Mouse (Mus musculus): ENCODE measurements around the gene Slc2a10.
"Not testable (repeated sequence)": the region's sequence is repeated elsewhere in the genome, so short reads cannot be mapped to it uniquely, and the experiment has no call there.

The Slc2a10 gene

DNA sequence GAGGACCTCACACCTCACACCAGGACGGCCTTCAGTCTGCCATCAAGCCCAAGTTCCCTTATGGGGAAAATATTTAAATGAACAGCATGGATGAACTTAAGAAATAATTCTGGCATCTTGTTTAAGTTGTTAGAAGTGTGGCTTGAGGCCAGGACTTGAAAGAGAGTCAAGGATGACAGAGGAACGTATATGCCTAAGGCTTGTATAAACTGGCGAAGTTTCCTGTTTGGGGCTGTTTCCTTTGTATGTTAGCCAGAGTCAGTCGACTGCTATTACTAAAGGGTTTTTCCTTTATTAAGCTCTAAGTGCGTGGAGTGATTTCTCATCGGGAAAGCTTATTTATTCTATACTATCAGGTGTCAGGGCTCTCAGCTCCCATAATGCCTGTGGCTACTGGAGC is 4.8 kb upstream of the Slc2a10 start:
- DNase-seq (ENCODE audit: low read depth, low spot score), result no peak

DNA sequence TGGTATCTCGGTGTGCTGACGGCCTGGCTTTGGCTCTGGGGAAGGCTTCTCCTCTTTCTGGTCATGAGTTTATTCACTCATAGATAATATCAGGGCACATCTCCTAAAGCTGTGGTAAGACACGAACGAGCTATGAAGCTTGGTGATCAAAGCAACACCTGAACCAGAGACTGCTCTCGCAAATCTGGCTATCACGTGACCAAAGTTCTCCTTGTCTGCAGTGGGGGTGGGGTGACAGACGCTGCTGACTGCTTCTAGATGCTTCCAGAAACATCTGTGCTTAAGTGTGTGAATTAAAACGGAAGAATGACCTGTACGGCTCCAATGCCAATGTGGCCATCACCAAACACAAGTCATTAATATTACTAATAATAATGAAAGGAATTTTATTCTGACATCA is 6.1 kb downstream of the Slc2a10 start:
- DNase-seq (ENCODE audit: low read depth, low spot score), result peak; percentile 28

DNA sequence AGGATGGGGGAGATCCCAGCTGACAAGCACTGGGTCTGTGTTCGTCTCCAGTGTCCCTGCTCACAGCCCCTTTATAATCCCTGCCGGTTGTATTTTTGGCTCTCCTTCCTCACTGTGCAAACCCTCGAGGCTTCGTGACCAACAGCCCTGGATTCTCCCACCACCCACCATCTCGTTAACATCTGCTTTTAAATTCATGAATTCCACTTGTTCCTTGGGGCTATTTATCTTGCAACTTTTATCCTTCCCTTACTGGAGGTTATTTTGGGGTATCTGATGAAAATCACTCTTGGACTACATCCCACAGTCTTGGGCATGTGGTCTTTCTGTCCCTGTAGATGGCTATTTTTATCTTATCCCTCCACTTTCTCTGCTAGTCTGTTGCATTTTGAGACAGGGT is 6.9 kb downstream of the Slc2a10 start:
- no peak for DNase-seq (ENCODE audit: low read depth, low spot score)

DNA sequence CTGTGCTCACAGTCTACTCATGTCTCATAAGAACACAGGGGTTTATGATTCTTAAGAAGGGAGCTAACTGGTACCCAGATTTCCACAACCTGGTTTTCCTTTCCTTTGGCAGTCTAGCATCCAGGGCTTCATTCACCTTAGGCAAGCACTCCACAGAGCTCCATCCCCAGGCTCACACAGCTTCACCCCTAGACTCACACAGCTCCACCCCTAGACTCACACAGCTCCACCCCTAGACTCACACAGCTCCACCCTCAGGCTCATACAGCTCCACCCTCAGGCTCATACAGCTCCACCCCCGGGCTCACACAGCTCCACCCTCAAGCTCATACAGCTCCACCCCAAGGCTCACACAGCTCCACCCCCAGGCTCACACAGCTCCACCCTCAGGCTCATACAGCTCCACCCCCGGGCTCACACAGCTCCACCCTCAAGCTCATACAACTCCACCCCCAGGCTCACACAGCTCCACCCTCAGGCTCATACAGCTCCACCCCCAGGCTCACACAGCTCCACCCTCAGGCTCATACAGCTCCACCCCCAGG is 7.4 kb downstream of the Slc2a10 start:
- not testable (repeated sequence) for DNase-seq (ENCODE audit: low read depth, low spot score)

DNA sequence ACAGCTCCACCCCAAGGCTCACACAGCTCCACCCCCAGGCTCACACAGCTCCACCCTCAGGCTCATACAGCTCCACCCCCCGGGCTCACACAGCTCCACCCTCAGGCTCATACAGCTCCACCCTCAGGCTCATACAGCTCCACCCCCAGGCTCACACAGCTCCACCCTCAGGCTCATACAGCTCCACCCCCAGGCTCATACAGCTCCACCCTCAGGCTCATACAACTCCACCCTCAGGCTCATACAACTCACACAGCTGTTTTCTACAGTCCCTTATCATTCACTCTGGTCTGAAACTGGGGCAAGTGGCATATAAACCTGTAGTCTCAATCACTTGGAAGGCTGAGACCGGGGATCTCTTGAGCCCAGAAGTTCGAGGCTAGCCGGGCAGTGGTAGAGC is 7.9 kb downstream of the Slc2a10 start:
- not testable (repeated sequence) for DNase-seq (ENCODE audit: low read depth, low spot score)

DNA sequence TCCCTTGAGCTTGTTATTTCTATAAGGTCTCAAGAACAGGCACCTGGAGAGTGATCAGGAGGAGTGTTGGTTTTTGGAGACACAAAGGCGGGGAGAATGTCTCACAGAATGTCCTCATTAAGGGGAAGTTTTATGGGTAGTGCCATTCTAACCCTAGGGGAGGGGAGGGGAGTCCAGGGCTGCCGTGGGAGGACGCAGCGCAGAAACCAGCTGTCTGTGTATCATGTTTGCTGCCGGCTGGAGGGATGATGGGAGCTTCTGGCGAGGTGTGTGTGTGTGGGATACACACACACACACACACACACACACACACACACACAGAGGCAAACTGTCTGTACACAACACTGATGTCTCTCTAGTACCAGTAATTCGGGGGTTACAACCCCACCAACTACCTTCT is 8.8 kb downstream of the Slc2a10 start:
- no peak for DNase-seq (ENCODE audit: low read depth, low spot score)

DNA sequence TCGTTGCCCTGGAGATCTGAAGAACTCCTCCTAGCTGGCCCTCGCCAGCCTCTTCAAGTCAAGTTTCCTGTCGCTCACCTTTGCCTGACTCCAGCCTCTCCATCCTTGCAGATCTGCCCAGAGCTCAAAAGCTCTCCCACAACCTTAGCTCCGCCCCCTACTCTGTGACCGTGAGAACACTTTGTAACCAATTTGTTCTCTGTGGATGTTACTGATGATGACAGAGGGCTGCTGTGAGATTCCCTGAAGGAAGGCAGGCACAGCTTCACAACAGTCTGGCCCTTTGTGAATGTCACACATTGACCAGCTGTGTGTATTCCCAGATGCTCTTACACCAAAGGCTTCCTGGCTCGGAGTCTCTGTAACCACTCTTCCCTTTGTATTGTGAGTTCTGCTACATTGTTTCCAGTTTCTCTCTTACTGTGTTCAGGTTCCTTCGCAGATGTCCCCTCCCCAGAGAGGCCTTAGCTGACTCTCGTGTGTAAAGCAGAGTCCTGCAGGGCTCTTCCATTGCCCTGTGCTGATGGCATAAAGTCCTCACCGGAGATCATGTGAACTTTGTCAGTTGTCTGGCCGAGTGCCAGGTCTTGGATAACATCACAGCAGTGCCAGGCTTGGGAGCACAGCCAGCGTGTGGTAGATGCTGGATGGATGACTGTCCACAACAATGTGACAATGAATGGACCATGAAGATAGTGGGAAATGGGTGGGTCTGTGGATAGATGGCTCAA is 9.4 kb downstream of the Slc2a10 start:
- DNase-seq (ENCODE audit: low read depth, low spot score), result no peak

DNA sequence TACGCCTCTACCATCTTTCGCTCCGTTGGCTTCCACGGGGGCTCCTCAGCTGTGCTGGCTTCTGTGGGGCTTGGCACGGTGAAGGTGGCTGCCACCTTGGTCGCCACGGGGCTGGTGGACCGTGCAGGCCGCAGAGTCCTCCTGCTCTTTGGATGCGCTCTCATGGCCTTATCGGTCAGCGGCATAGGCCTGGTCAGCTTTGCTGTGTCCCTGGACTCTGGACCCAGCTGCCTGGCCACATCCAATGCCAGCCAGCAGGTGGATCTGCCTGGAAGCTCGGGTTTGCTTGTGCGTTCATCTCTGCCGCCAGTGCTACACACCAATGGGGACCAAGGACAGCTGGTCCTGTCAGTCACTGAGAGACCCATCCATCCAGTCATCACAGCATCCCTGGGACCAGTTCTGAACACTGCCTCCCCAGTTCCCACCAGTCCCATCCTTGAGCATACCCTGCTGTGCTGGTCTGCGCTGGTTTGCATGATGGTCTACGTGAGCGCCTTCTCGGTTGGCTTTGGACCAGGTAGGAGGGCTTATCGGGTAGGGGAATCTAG is 11.7 kb downstream of the Slc2a10 start:
- DNase-seq (ENCODE audit: low read depth, low spot score), result no peak

DNA sequence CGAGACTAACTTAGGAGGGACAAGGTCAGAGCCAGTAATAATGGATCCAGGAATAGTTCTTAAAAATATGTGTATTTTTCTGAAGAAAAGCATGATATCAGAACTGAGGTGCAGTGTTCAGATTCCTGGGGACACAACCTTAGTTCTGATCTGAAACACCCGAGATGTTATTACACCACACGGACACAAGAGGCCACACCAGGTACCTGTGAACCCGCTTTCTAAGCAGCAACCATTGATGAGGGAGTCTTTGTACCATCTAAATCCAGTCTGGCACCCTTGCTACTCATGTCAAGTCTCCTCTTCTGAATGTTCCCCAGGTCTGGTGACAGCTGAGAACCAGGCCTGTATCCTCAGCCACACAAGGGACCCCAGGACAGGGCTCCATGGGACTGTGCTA is 22.0 kb downstream of the Slc2a10 start:
- no peak for DNase-seq (ENCODE audit: low read depth, low spot score)

DNA sequence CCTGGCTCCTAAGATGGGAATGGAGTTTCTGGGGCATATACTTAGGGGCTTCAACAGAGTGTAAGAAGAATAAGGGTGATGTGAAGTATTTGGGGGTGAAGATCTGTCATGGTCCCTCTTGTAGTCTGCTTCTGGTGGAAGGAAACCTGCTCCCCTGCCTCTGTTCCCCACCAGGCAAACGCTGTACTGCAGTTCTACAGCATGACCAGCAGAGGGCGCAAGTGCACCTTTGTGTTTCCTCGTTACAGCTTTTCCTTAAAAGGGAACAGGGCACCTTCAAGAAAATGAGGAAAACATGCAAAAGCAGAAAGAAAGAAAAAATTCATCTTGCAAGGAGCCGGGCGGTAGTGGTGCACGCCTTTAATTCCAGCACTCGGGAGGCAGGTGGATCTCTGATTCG is 25.5 kb downstream of the Slc2a10 start:
- DNase-seq (ENCODE audit: low read depth, low spot score), result peak; percentile 70

DNA sequence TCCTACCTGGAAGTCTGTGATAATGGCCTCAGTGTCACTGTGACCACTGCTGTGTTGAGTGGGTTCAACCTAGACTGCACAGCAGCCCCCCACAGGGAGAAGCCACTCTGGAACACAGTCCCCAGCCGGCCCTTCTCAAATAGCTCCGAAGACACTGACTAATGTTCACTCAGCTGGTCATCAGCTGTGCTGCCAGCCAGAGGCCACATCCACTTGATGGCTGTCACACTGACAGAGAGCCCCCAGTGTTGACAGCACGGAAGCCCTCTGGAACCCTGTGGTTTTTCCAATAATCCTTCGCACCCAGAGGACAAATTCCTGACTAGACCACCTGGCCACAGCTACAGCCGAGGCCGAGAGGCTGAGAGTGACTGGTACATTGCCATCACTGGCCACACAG is 30.2 kb downstream of the Slc2a10 start:
- no peak for DNase-seq (ENCODE audit: low read depth, low spot score)

DNA sequence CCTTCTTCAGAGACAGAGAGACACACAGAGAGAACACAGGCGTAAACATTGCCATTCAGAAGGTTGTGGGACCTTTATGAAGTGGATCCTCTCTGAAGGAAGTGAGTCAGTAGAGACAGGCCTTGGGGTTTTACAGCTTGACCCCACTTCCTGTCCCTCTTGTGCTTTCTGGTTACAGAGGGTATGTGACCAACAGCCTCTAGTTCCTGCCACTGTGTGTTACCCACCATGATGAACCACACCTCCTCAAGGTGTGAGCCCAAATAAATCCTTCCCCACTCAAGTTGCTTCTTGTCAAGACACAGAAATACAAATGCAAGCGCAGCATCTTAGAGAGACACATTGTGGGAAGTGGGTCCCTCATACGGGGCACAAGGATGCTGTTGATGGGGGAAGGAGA is 37.4 kb downstream of the Slc2a10 start:
- no peak for DNase-seq (ENCODE audit: low read depth, low spot score)

DNA sequence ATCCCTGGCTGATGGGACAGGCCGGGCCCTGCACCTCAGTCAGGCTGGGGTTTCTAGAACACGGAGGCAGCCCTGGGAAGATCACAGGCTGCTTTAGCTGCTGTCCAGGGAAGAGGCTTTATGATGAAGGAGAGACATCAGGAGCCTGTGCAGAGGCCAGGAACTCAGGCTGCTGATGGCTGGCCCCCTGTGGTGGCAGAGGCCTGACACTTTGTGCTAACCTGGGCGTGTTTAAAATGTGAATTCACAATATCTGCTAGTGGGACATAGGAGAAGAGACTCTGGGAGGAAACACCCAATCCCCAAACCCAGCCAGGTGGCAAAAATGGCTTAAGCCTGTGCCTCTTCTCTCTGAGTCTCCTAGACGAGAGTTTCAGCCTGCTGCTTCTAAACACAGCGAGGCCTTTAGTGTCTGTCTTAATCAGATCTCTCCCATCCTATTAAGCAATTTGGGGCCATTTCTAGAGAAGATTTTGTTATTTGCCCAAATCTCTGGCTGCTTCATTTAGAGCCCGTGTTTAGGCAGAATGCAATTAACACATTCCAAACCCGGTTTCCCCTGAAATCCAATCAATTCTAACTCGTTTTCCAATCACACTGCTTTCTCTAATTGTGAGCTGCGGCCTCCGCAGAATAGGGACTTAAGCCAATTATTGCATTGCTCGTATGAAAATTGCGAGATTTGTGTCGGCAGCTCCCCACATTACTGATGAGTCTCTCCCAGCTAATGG is 39.5 kb downstream of the Slc2a10 start:
- DNase-seq (ENCODE audit: low read depth, low spot score), result no peak

DNA sequence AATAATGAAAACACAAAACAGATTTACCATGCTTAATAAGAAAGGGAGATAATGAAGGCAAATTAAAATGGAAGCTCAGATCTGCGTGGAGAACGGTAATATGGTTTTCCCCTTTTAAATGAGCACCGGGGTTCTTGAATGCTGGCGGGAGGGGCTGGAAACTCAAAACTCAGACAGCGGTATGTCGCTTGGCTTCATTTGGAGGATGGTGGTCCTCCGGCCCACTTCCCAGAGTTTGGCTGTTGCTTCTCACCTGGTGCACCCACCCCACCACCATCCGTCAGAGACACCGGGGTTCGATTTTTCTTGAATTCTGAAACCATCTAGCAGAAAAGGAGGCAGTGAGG is 40.1 kb downstream of the Slc2a10 start:
- no peak for DNase-seq (ENCODE audit: low read depth, low spot score)

DNA sequence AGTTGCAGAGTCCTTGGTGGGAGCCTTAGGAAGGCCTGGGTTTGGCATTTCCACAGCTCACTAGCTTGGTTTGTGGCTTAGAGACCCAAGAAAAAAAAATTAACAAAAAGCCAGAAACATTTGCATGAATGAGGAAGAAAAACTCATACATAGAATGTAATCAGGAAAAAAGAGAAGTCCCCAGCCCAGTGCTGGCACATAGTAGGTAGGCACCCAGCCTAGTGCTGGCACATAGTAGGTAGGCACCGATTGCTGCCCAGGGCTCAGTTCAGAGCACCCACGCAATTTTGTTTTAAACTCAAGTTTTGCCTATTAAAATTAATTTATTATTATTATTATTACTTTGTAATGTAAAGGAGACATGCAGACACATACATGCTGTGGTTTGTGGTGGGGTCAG is 42.1 kb downstream of the Slc2a10 start:
- no peak for DNase-seq (ENCODE audit: low read depth, low spot score)

DNA sequence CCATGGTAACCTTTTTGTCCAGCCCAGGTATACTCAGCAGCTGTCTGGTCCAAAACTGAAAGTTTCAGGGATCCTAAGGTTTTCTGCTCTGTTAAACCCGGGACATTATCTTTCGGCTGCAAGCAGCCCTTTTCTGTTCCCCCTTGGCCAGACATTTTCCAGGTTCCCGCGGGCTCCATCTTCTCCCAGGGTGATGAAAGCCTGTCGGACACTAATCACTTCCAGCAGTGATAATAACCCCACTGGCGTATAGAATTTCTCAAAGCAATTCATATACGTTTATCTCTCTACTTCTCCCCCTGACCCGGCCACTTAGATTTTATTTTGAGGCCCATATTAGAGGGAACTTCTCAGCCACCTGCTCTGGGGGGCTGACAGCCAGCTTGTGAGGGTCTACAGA is 42.8 kb downstream of the Slc2a10 start:
- DNase-seq (ENCODE audit: low read depth, low spot score), result no peak

DNA sequence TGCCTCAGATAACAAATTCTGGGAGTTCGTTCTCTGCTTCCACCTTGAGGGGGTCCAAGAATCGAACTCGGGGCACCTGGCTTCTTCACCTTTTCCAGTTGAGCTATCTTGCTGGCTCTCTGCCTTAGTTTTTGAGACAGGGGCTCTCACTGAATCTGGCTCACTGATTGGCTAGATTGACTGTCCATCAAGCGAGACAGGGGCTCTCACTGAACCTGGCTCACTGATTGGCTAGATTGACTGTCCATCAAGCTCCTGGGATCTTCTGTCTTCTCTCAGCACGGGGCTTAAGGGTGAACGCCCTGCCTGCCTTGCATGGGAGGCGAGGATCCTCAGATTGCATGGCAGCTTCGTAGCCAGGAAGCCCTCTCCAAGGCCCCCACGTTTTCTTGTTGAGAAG is 43.8 kb downstream of the Slc2a10 start:
- DNase-seq (ENCODE audit: low read depth, low spot score), result peak; percentile 35

DNA sequence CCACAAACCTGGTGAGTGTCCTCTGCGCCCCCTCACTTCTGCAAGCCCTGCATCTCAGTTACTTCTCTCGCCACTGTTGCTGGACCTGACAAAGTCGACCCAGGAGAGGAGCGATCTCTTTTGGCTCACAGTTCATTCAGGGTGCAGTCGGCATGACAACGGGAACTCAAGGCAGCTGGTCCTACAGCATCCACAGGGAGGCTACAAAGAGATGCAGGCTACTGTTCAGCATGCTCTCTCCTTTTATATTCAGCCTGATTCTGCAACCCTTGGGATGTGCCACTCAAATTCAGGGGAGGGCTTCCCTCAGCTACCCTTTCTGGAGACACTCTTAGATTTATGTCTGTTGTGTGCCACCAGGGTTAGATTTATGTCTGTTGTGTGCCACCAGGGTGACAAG is 45.0 kb downstream of the Slc2a10 start:
- no peak for DNase-seq (ENCODE audit: low read depth, low spot score)

DNA sequence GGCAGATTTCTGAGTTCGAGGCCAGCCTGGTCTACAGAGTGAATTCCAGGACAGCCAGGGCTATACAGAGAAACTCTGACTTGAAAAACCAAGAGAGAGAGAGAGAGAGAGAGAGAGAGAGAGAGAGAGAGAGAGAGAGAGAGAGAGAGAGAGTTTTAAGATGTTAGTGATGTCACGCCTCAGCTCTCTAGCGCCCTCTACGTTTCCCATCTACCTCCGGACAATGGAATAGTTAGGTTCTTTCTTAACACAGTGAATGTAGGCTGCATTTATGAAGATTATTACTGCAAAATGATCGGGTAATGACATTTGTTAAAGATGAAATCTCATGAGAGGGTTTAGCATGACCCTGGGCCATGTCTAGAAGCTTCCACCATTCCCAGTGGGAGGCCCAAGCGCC is 46.8 kb downstream of the Slc2a10 start:
- peak; percentile 22 for DNase-seq (ENCODE audit: low read depth, low spot score)

DNA sequence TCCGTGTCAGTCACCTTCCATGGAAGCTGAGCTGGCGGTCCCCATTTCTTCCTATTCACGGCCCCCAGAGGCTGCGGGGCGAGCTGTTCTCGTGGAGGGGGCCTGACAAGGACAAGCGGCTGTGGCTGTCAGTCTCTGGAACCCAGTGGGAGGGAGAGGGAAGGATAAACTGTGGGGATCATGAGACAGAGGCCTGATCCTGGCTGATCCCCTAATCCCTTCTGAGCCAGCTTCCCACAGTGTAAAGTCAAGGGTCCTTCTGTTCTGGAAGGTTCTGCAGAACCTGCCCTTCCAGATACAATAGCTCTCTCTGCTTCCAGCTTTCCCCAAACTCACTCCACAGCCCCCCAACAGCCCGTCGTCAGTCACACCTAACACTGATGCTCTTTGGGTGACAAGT is 50.5 kb downstream of the Slc2a10 start:
- no peak for DNase-seq (ENCODE audit: low read depth, low spot score)

DNA sequence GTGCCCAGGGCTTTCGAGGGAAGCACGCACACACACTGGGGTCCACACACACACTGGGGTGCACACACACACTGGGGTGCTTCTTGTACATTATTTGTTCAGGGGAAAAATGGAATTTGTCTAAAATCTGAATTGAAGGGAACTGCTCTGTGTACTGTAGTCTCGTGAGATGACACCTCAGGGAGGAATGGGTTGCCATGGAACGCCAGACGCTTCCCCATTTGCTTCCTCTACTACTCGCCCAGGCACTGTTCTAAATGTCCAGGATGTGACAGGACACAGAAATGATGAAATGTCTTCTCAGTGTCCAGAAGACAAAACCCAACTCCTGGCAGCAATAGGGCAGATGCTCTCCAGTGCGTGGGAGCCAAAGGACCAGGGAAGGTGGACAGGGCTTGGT is 53.7 kb downstream of the Slc2a10 start:
- DNase-seq (ENCODE audit: low read depth, low spot score), result no peak

DNA sequence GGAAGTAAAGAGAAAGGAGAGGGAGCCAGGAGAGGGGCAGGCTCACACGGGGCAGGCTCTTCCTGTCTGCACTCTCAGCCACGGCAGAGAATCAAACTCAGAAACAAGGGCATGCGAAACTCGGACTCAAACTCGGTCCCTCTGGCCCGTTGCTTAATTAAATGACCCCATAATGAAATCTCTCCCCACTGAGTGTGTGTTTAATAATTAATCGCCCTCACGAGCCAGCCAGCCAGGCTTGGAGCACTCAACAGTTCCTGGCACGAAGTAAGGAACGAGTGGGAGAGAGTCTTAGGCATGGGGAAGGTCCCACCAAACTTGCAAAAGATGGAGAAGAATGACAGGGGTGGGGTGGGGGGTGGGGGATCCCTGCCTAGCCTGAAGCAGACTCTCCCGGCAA is 55.3 kb downstream of the Slc2a10 start:
- DNase-seq (ENCODE audit: low read depth, low spot score), result no peak
